In genomic region chr11:21030362-21030761, GRCm38 (mm10) we compare ENCODE assay signal across 28 mouse cellular contexts.
A peak's percentile ranks its signal among the peaks of the same experiment; 100 is the strongest.
DNase-seq lines count a peak whose midpoint lies in the region; ATAC-seq and TF ChIP-seq lines count a peak whose summit lies in the region.
"Had no signal": no experiment of that assay in that cellular context is flagged by ENCODE, and none has a peak within 500 bp of the region (broad histone marks: within the 10 kb centered on the region; RNA-seq: fewer than 3 reads in every experiment).

No protein-coding gene starts in this region.

- H3K27ac ChIP-seq in MEL (ENCODE audit: control insufficient read depth, low read depth, low read length), result no peak overlapping the region
- H3K27ac ChIP-seq in hindbrain, embryonic 14.5 days, result no peak overlapping the region
- H3K27ac ChIP-seq: embryonic facial prominence, embryonic 13.5 days; embryonic facial prominence, embryonic 15.5 days; forebrain, embryonic 10.5 days; forebrain, embryonic 12.5 days had no signal

- no peak for TF ChIP-seq RAD21 in MEL (IDR thresholded peaks at IDR 0.05; ENCODE audit: low read depth, low read length)

- TF ChIP-seq CTCF in MEL (IDR thresholded peaks at IDR 0.05 in 2 of 3, conservative IDR thresholded peaks at IDR 0.05 in 1 of 3; ENCODE audit: control insufficient read depth in 1 of 3, insufficient read depth in 1 of 3, low read depth in 2 of 3, low read length in 3 of 3, poor library complexity in 1 of 3, severe bottlenecking in 1 of 3), result no peak

- no peaks in the 10 kb centered on the region; the same call in 1 of the 2 replicates for H3K79me2 ChIP-seq in MEL (ENCODE audit: control insufficient read depth, insufficient read depth, low read length, poor library complexity)

- no peak for ATAC-seq in hindbrain, embryonic 14.5 days (ENCODE audit: low FRiP score)
- ATAC-seq: CD4-positive, CD25-positive, alpha-beta regulatory T cell, adult 4 months; forebrain, embryonic 14.5 days; forebrain, embryonic 16.5 days had no signal

- peaks cover 0 to 2% of the 10 kb centered on the region in 2 experiments; a peak in 2 of 4 replicates for H3K27me3 ChIP-seq in MEL (ENCODE audit: control insufficient read depth in 1 of 2, insufficient read depth in 2 of 2, low read length in 2 of 2)
- H3K27me3 ChIP-seq in hindbrain, embryonic 14.5 days (ENCODE audit: control insufficient read depth, insufficient read depth, low read length), result no peaks in the 10 kb centered on the region
- H3K27me3 ChIP-seq: CH12.LX; embryonic facial prominence, embryonic 13.5 days; embryonic facial prominence, embryonic 15.5 days had no signal

- peaks cover 0 to 9% of the 10 kb centered on the region in 2 experiments; a peak in 2 of 4 replicates for H3K4me1 ChIP-seq in MEL (ENCODE audit: control insufficient read depth in 1 of 2, insufficient read depth in 2 of 2, low read length in 2 of 2)
- 0 out of 2 replicates have a peak, but pooled peaks cover 3% of the 10 kb centered on the region for H3K4me1 ChIP-seq in hindbrain, embryonic 14.5 days (replicated peaks; ENCODE audit: control insufficient read depth, insufficient read depth, low read length)

- no peaks in the 10 kb centered on the region for H3K9me3 ChIP-seq in MEL (replicated peaks; ENCODE audit: insufficient read depth, low read length)
- H3K9me3 ChIP-seq in hindbrain, embryonic 14.5 days (ENCODE audit: control insufficient read depth, low read length), result no peaks in the 10 kb centered on the region
- H3K9me3 ChIP-seq: embryonic facial prominence, embryonic 13.5 days; embryonic facial prominence, embryonic 15.5 days; forebrain, embryonic 12.5 days had no signal

- TF ChIP-seq POLR2A in MEL (IDR thresholded peaks at IDR 0.05; ENCODE audit: control insufficient read depth in 1 of 2, insufficient read depth in 1 of 2, low read depth in 1 of 2, low read length in 2 of 2, poor library complexity in 1 of 2), result no peak

- peak; percentile 5 for DNase-seq in 416B (ENCODE audit: low read depth)
- DNase-seq in ES-CJ7 (ENCODE audit: low read depth, low spot score), result peak; percentile 19
- peak; percentile 28 for DNase-seq in MEL (ENCODE audit: low read depth, low spot score)
- DNase-seq in ZHBTc4 (ENCODE audit: low read depth, low spot score), result peak; percentile 16
- DNase-seq in hindbrain, embryonic 14.5 days (ENCODE audit: low spot score), result no peak
- no peak for DNase-seq in lung, postnatal 25 days (ENCODE audit: low spot score)
- DNase-seq in thymus, postnatal 4 days, result no peak
- DNase-seq: adrenal gland, adult 2 months; adrenal gland, postnatal 10 days; adrenal gland, postnatal 25 days; B cell, adult 2 months; cerebellum, adult 11 months; cerebellum, adult 18-20 months; cerebellum, adult 8-10 months; cerebellum, adult 9-11 months; cerebellum, postnatal 14 days; cerebellum, postnatal 36 days; embryo, embryonic 11 days had no signal

- H3K36me3 ChIP-seq in MEL (ENCODE audit: control insufficient read depth in 1 of 2, insufficient read depth in 2 of 2, low read length in 2 of 2), result peaks cover 0 to 5% of the 10 kb centered on the region in 2 experiments; a peak in 1 of 4 replicates
- no peaks in the 10 kb centered on the region for H3K36me3 ChIP-seq in hindbrain, embryonic 14.5 days (replicated peaks; ENCODE audit: control insufficient read depth, insufficient read depth)
- H3K36me3 ChIP-seq: embryonic facial prominence, embryonic 13.5 days; embryonic facial prominence, embryonic 15.5 days; forebrain, embryonic 10.5 days; forebrain, embryonic 12.5 days; G1E had no signal

- TF ChIP-seq EP300 in MEL (IDR thresholded peaks at IDR 0.05; ENCODE audit: low read depth in 1 of 2, low read length in 2 of 2), result no peak

- no peak overlapping the region for H3K4me2 ChIP-seq in hindbrain, embryonic 14.5 days (replicated peaks)
- H3K4me2 ChIP-seq: embryonic facial prominence, embryonic 13.5 days; embryonic facial prominence, embryonic 15.5 days; forebrain, embryonic 12.5 days had no signal

- no peak overlapping the region for H3K9ac ChIP-seq in MEL (ENCODE audit: control insufficient read depth, low read depth, low read length, poor library complexity, severe bottlenecking)
- no peak overlapping the region for H3K9ac ChIP-seq in hindbrain, embryonic 14.5 days
- H3K9ac ChIP-seq: embryonic facial prominence, embryonic 13.5 days; embryonic facial prominence, embryonic 15.5 days; forebrain, embryonic 12.5 days had no signal

- 95% methylated on average over 6 of the region's 6 CpGs for WGBS in hindbrain, embryonic 14.5 days

- H3K4me3 ChIP-seq in MEL (ENCODE audit: control insufficient read depth in 1 of 2, insufficient read depth in 1 of 2, low read depth in 2 of 2, low read length in 2 of 2), result no peak overlapping the region
- H3K4me3 ChIP-seq in hindbrain, embryonic 14.5 days (replicated peaks; ENCODE audit: low read length), result no peak overlapping the region
- H3K4me3 ChIP-seq: embryonic facial prominence, embryonic 13.5 days; embryonic facial prominence, embryonic 15.5 days; erythroblast, embryonic 14.5 days; forebrain, embryonic 10.5 days; forebrain, embryonic 12.5 days had no signal

TF ChIP-seq in MEL, 35 proteins besides CTCF, POLR2A, EP300 and RAD21:
- TF ChIP-seq MEF2A (IDR thresholded peaks at IDR 0.05; ENCODE audit: extremely low read depth, insufficient replicate concordance, low read depth, low read length, poor library complexity, severe bottlenecking) (no peak), ETS1 (IDR thresholded peaks at IDR 0.05; ENCODE audit: low read depth, low read length) (no peak), USF1 (IDR thresholded peaks at IDR 0.05; ENCODE audit: low read depth, low read length) (no peak), MAFK (IDR thresholded peaks at IDR 0.05; ENCODE audit: borderline replicate concordance, low read depth, low read length) (no peak), RCOR1 (IDR thresholded peaks at IDR 0.05; ENCODE audit: low read depth, low read length) (no peak), GABPA (IDR thresholded peaks at IDR 0.05; ENCODE audit: low read depth, low read length) (no peak), MYB (IDR thresholded peaks at IDR 0.05; ENCODE audit: low read depth, low read length) (no peak), TCF12 (IDR thresholded peaks at IDR 0.05; ENCODE audit: low read depth, low read length) (no peak), MAZ (IDR thresholded peaks at IDR 0.05; ENCODE audit: low read depth, low read length) (no peak), TBP (IDR thresholded peaks at IDR 0.05; ENCODE audit: low read depth, low read length) (no peak), POLR2AphosphoS5 (IDR thresholded peaks at IDR 0.05; ENCODE audit: borderline replicate concordance, low read depth, low read length) (no peak), NELFE (IDR thresholded peaks at IDR 0.05; ENCODE audit: low read depth, low read length) (no peak), BHLHE40 (IDR thresholded peaks at IDR 0.05; ENCODE audit: borderline replicate concordance, low read depth, low read length) (no peak), ZNF384 (IDR thresholded peaks at IDR 0.05; ENCODE audit: low read depth, low read length) (no peak), TAL1 (IDR thresholded peaks at IDR 0.05; ENCODE audit: low read length) (no peak), E2F4 (IDR thresholded peaks at IDR 0.05; ENCODE audit: borderline replicate concordance, low read depth, low read length) (no peak), MYC (IDR thresholded peaks at IDR 0.05; ENCODE audit: low read depth, low read length) (no peak), MAX (IDR thresholded peaks at IDR 0.05; ENCODE audit: low read length) (no peak), HCFC1 (IDR thresholded peaks at IDR 0.05; ENCODE audit: low read depth, low read length) (no peak), CHD1 (IDR thresholded peaks at IDR 0.05; ENCODE audit: low read depth, low read length) (no peak)

Comparison
In these comparisons a context has a peak if more than half of its experiments do, and no peak if none do; other contexts are left out.
1. DNase-seq: peak in 416B (single experiment), ES-CJ7 (single experiment), MEL (single experiment) and ZHBTc4 (single experiment); none in hindbrain, embryonic 14.5 days (single experiment), lung, postnatal 25 days (single experiment) and thymus, postnatal 4 days (single experiment).